Mouse (Mus musculus): ENCODE results near the gene Pdzd7.
A peak's percentile ranks its signal among the peaks of the same experiment; 100 is the strongest.

Gene Pdzd7

DNA sequence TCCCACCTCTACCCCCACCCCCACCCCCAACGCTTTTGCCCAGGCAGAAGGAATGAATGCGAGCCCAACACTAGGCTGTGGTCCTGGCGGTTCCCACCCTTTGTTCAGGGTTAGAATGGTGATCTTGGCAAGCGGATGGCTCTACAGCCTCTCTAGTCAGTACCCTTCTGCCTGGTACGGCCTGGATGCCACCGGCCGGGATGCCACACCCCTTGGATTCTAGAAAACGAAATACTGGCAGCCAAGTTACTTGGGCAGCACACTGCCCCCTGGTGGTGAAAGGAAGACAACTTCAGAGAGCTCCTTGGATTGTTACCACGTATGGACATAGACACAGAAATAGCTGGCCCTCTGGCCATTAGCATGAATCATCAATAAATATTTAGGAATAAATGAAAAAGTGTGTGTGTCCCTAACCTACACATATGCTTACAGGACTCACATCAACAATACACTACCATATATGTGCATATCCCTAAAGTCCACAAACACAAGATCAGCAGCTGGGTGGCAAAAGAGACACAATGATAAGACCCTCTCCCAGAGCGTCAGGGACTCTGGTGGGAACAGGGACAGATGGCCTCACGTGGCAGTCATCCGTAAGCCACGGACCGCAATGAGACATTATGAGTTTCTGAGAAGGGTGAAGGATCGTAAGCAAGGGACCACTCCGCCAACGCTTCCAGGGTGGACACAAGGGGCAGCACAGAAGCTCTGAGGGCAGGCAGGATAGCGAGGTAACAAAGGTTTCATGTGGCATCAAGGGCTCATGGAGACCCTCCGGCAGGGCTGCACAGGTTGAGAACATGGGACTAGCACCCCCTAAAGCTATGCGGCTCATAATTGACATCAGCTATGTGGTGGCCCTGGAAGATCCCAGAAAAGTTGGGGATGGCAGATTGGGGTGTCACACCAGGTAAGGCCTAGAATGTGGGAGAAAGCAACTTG, 14.5 kb downstream of the Pdzd7 start:
- peak; percentile 85 for DNase-seq (ENCODE audit: low read depth, low spot score)

- peak; percentile 78 for DNase-seq (ENCODE audit: low read depth, low spot score)
Measured at GRCm38 (mm10) chr19:45030111-45030510, 15.4 kb downstream of the Pdzd7 start.

GRCm38 (mm10) chr19:45029571-45029970, 15.9 kb downstream of the Pdzd7 start:
- DNase-seq (ENCODE audit: low read depth, low spot score): no peak

- no peak for DNase-seq (ENCODE audit: low read depth, low spot score)
Measured at GRCm38 (mm10) chr19:45028746-45029145, 16.8 kb downstream of the Pdzd7 start.

- DNase-seq (ENCODE audit: low read depth, low spot score): no peak
Measured at GRCm38 (mm10) chr19:45027848-45028247, 17.7 kb downstream of the Pdzd7 start.

GRCm38 (mm10) chr19:45026958-45027670, 18.4 kb downstream of the Pdzd7 start:
- no peak for DNase-seq (ENCODE audit: low read depth, low spot score)

DNA sequence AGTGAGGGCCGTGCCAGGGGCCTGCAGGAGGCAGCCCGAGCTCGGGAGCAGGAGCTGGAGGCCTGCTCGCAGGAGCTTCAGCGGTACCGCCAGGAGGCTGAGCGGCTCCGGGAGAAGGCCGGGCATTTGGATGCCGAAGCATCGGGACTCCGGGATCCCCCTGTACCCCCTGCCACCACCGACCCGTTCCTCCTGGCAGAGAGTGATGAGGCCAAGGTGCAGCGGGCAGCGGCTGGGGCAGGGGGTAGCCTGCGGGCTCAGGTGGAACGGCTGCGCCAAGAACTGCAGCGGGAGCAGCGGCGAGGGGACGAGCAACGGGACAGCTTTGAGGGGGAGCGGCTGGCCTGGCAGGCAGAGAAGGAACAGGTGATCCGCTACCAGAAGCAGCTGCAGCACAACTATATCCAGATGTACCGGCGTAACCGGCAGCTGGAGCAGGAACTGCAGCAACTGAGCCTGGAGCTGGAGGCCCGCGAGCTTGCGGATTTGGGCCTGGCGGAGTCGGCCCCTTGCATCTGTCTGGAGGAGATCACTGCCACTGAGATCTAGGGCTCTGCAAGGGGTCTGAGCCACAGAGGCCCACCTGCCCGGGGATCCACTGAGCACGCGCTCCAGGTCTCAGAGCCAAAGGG, 19.5 kb downstream of the Pdzd7 start:
- no peak for DNase-seq (ENCODE audit: low read depth, low spot score)

DNA sequence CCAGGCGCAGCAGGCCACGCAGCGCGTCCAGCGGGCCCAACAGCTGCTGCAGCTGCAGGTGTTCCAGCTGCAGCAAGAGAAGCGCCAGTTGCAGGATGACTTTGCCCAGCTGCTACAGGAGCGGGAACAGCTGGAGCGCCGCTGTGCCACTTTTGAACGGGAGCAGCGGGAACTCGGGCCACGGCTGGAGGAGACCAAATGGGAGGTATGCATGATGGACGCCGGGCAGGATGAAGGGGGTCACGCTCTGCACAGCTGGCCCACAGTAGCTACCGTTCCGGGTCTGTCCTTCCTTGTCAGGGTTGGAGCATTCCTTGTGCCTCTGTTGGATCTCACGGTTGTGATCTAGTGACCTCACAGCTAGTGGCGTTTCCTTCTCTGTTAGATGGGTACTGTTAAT, 20.7 kb downstream of the Pdzd7 start:
- no peak for DNase-seq (ENCODE audit: low read depth, low spot score)

DNA sequence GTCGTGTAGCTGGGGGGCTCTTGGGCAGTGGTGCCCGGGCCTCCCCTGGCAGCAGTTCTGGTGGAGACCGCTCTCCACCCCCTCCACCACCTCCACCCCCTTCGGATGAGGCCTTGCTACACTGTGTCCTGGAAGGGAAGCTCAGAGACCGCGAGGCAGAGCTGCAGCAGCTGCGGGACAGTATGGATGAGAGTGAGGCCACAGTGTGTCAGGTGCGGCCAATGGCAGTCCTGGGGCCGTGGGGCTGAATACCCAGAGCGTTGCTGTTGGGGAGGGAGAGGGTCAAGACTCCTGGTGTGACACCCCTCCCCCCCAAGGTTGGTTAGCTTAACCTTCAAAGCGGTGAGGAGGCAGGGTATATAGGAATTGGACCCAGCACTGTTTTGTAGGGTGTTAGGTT, 21.5 kb downstream of the Pdzd7 start:
- DNase-seq (ENCODE audit: low read depth, low spot score): no peak

DNA sequence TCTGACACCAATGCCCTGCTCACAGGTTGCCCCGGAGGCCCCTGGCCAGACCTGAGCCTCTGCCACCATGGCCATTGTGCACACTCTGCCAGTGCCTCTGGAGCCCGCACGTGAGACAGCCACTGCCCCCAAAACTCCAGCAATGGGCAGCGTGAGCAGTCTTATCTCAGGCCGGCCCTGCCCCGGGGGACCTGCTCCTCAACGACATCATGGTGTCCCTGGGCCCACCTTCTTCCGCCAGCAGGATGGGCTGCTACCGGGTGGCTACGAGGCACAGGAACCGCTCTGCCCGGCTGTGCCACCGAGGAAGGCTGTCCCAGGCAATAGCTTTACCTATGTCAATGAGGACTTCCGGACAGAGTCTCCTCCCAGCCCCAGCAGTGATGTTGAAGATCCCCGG, 24.2 kb downstream of the Pdzd7 start:
- no peak for DNase-seq (ENCODE audit: low read depth, low spot score)

DNA sequence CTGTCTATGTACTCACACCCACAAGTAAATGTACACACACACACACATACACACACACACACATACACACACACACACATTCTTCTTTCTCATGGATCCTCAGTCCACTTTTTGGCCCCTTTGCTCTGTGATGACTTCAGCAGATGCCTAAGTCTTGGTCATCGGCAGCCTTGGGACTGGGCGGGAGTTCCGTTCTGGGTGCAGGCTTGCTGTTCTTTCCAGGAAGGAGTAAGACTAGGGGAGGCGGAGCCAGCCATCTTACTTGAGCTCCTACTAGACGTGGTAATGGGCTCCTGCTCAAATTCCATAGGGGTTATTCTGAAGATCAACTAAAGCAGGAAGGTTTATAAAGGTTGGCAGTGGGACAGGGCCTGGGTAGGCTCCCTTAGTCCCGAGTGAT, 25.2 kb downstream of the Pdzd7 start:
- DNase-seq (ENCODE audit: low read depth, low spot score): no peak

- no peak for DNase-seq (ENCODE audit: low read depth, low spot score)
Measured at GRCm38 (mm10) chr19:45018351-45018831, 27.1 kb downstream of the Pdzd7 start.

DNA sequence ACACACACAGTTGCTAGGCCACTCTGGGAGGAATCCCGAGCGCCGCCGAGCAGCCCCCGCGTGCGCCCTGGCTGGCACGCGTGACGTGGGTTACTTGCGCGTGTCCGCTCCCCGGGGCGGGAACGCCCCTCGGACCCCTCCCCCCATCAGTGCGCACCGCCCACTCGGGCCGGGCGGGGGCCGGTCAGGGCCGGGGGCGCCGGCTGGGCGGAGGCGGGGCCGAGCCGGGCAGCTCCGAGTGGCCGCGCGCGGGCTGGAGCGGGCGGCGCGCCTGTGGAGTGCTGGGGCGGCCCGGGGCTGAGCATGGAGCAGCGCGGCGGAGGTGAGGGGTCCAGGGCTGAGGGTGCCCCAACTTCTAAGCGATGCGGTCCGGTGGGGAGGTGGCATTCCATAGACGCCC, 27.6 kb downstream of the Pdzd7 start:
- no peak for DNase-seq (ENCODE audit: low read depth, low spot score)

GRCm38 (mm10) chr19:45017216-45017771, 28.2 kb downstream of the Pdzd7 start:
- DNase-seq (ENCODE audit: low read depth, low spot score): peak; percentile 67

- peak; percentile 83 for DNase-seq (ENCODE audit: low read depth, low spot score)
Measured at GRCm38 (mm10) chr19:45016341-45017215, 28.9 kb downstream of the Pdzd7 start.

DNA sequence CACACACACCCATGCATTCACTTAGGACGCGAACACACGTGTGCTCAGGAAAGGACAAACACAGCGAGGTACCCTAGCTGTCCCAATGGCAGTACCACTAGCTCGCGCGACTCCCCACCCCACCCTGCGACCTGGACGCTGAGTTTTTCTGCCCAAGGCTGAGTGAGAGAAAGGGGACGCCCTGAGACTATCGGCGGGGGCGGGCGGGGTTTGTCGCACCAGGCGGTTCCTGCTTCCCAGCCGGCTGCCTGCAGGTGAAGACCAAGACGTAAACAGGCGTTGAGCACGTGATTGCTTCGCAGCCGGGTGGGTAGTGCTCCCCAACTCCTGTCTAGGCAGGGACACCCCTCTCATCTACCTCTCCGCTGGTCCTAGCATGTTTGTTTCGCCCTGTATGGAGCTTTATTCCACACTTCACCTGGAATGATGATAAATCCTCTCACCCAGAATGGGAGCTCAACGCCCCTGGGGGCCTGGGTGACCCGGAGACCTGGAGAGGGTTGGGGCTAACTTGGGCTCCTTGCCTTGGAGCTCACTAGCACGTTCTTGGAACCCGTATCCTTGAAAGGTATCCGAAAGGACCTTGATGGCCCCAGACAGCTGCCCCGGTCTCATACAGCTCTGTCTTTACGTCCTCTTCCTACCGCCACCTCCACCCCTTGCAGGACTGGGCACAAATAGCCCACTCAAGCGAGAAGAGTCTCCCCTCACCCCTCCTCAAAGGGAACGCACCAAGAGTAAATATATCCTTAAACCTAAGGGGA, 29.8 kb downstream of the Pdzd7 start:
- peak; percentile 91 for DNase-seq (ENCODE audit: low read depth, low spot score)

- DNase-seq (ENCODE audit: low read depth, low spot score): peak; percentile 66
Measured at GRCm38 (mm10) chr19:45014981-45015402, 30.5 kb downstream of the Pdzd7 start.

GRCm38 (mm10) chr19:45014335-45014971, 31.1 kb downstream of the Pdzd7 start, which contains the start of gene Lzts2:
Gene Lzts2 (plus strand): TSS chr19:45014414.
- peak; percentile 68 for DNase-seq (ENCODE audit: low read depth, low spot score)

DNA sequence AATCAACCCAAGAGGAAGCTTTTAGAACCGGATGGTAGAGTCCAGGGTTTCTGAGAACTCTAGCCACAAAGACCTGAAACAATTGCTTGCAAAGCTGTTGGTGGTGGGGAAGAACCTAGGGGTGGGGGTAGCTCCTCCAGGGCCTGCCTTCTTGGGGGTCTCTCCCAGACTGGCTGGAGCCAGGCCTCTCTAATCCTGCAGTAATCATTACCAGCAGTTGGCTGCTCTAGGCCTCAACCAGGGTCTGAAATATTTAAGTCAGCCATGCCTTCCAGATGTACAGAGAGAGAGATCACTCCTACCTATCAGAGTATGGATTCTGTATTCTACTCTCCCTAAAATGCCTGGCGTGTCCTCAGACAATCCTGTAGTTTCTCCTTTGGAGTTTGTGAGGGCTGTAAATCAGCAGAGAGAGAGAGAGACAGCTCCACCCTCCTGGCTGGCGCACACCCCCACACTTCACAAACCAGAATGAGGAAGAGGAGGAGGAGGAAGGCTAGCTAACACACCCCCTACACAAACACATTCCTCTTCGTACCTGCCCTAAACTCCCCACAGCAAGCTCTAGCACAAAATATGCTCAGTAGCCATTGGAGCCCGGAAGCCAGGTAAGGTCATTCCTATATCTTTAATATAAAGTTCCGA, 31.8 kb downstream of the Pdzd7 start:
- DNase-seq (ENCODE audit: low read depth, low spot score): no peak
